Mouse (Mus musculus) stomach, postnatal 0 days (tissue): ENCODE data around the gene Rassf6.

ENCODE experiments used
- CTCF ChIP-seq: IDR thresholded peaks from 2 replicates; pipeline ENCODE4 v1.5.1; 2016; ENCODE audit warnings: antibody characterized with exemption, low read depth, mild to moderate bottlenecking, moderate library complexity
- EP300 ChIP-seq: optimal IDR thresholded peaks from 2 replicates; pipeline ENCODE3; 2016; ENCODE audit warnings: antibody characterized with exemption

DNA sequence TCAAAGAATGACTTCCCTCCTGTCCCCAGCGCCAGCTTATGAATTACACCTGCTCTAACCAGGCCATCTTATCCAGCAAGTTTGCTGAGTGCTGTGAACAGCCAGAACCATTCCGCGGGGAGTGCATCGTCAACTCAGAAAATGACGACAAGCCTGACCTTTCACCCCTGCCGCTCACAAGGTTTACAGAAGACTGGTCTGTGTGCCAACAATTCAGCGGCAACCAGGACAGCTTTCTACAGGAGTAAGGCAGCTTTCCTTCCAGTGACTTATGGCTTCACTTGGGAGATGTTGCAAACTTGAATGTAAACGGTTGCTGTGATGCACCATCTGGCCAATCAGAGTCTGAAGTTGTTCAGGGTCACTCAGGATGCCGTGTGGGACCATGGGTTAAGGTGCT, 62.7 kb downstream of the Rassf6 start:
- TF ChIP-seq CTCF (no peak), EP300 (no peak)
